Mouse (Mus musculus) ES-E14 (cell line): ENCODE data around the gene Pip4k2b. TPM values are rescaled to one million over a fixed set of nuclear protein-coding genes. Genes with fewer than 3 reads are reported as not detected.

ENCODE experiments used
- DNase-seq: peaks from one replicate; pipeline ENCODE4 v3.0.0-alpha.2; 2013; ENCODE audit warnings: low read depth, low spot score
- H3K27ac ChIP-seq: 2 replicates; pipeline ENCODE4 v1.5.1; 2012; ENCODE audit warnings: low read depth, mild to moderate bottlenecking, low read length, moderate library complexity, mixed read lengths; ENCODE audit not compliant: poor library complexity, insufficient read depth, severe bottlenecking
- H3K36me3 ChIP-seq: 2 replicates; pipeline ENCODE4 v1.6.1; 2012; ENCODE audit warnings: mild to moderate bottlenecking, low read length, moderate library complexity, mixed read lengths; ENCODE audit not compliant: control insufficient read depth, poor library complexity, insufficient read depth, severe bottlenecking
- H3K4me1 ChIP-seq, 2 experiments: fragments of 150-350 bp in 1 of 2; sonication (generic) in 1 of 2; 2 replicates each; pipeline ENCODE4 v1.6.1; 2012; ENCODE audit warnings: low read length in 2 of 2, mild to moderate bottlenecking in 1 of 2, mixed read lengths in 1 of 2; ENCODE audit not compliant: control insufficient read depth in 2 of 2, insufficient read depth in 2 of 2, poor library complexity in 1 of 2
- H3K4me3 ChIP-seq, 2 experiments: fragments of 150-350 bp in 1 of 2; sonication (generic) in 1 of 2; 2 replicates each; pipeline ENCODE4 v1.5.1; 2012; ENCODE audit warnings: low read length in 2 of 2, low read depth in 1 of 2, mild to moderate bottlenecking in 1 of 2, mixed read lengths in 1 of 2; ENCODE audit not compliant: insufficient read depth in 1 of 2, poor library complexity in 1 of 2, severe bottlenecking in 1 of 2
- H3K9ac ChIP-seq: 2 replicates; pipeline ENCODE4 v1.6.1; 2012; ENCODE audit warnings: low read depth, mild to moderate bottlenecking, low read length, mixed read lengths; ENCODE audit not compliant: poor library complexity, insufficient read depth, severe bottlenecking
- H3K9me3 ChIP-seq: fragments of 150-350 bp; sonication (generic); 2 replicates; pipeline ENCODE4 v1.6.1; 2012; ENCODE audit warnings: low read depth, mild to moderate bottlenecking, low read length; ENCODE audit not compliant: control insufficient read depth, insufficient read depth
- CHD2 ChIP-seq: IDR thresholded peaks from 2 replicates; pipeline ENCODE4 v1.6.1; 2014; ENCODE audit warnings: mild to moderate bottlenecking, low read depth, low read length, inconsistent platforms
- HCFC1 ChIP-seq: IDR thresholded peaks from 2 replicates; pipeline ENCODE4 v1.6.1; 2012; ENCODE audit warnings: low read length, inconsistent platforms, borderline replicate concordance; ENCODE audit not compliant: insufficient read depth
- MAFK ChIP-seq: IDR thresholded peaks from 2 replicates; pipeline ENCODE4 v1.6.1; 2014; ENCODE audit warnings: mild to moderate bottlenecking, low read depth, low read length, inconsistent platforms; ENCODE audit not compliant: insufficient read depth
- ZC3H11A ChIP-seq: IDR thresholded peaks from 2 replicates; pipeline ENCODE4 v1.6.1; 2012; ENCODE audit warnings: low read depth, mild to moderate bottlenecking, inconsistent platforms, low read length, borderline replicate concordance
- ZNF384 ChIP-seq: IDR thresholded peaks from 2 replicates; pipeline ENCODE4 v1.6.1; 2012; ENCODE audit warnings: low read depth, low read length, inconsistent platforms
- in situ Hi-C, 2 experiments: fragments of 600-800 bp; cut with MboI; formaldehyde crosslinking; loops; one replicate each; pipeline ENCODE4 v1.15.1; 2025; ENCODE audit warnings: low sequenced_read_pairs in 2 of 2, inconsistent platforms in 1 of 2; ENCODE audit not compliant: unreplicated experiment in 2 of 2
- total RNA-seq: library from RNA; depleted of rRNA; stranded (reverse); fragments of 300-350 nt; gene quantifications from 2 replicates; pipeline ENCODE4 v1.2.3, GENCODE M21; 2012

Gene Pip4k2b
- total RNA-seq, 1 experiment, result 31.3 TPM

GRCm38 (mm10) chr11:97742591-97742990 is 1.9 kb downstream of the Pip4k2b start:
- no peaks in the 10 kb centered on the region for H3K9me3 ChIP-seq
- in situ Hi-C loops, result no loop called here
- no peak overlapping the region for H3K27ac ChIP-seq
- H3K4me1 ChIP-seq, result peaks cover 0 to 27% of the 10 kb centered on the region in 2 experiments; a peak in 2 of 4 replicates
- peak overlapping the region; percentile 34; the same call in 1 of the 2 replicates for H3K9ac ChIP-seq
- DNase-seq, result no peak
- peaks cover 3% of the 10 kb centered on the region; the same call in 1 of the 2 replicates for H3K36me3 ChIP-seq
- TF ChIP-seq ZNF384, result no peak
- no peak for TF ChIP-seq HCFC1
- no peak for TF ChIP-seq ZC3H11A
- TF ChIP-seq CHD2, result no peak
- no peak for TF ChIP-seq MAFK
- no peak overlapping the region; a peak in 1 of 4 replicates for H3K4me3 ChIP-seq

GRCm38 (mm10) chr11:97742157-97742556 is 2.3 kb downstream of the Pip4k2b start:
- peaks cover 0 to 27% of the 10 kb centered on the region in 2 experiments; a peak in 2 of 4 replicates for H3K4me1 ChIP-seq
- no peak for DNase-seq
- no peaks in the 10 kb centered on the region for H3K9me3 ChIP-seq
- no peak overlapping the region for H3K27ac ChIP-seq
- peaks cover 3% of the 10 kb centered on the region; the same call in 1 of the 2 replicates for H3K36me3 ChIP-seq
- no peak overlapping the region for H3K9ac ChIP-seq
- no peak overlapping the region for H3K4me3 ChIP-seq
- no peak for TF ChIP-seq ZC3H11A
- in situ Hi-C loops, result no loop called here

- in situ Hi-C loops, result no loop called here
- H3K27ac ChIP-seq, result 0 out of 2 replicates have a peak overlapping the region, but pooled peaks have one; percentile 8
- peak overlapping the region; percentile 45; the same call in 1 of the 2 replicates for H3K9ac ChIP-seq
- no peak for DNase-seq
- no peaks in the 10 kb centered on the region for H3K9me3 ChIP-seq
- no peaks in the 10 kb centered on the region for H3K36me3 ChIP-seq
- TF ChIP-seq ZC3H11A, result no peak
- no peak for TF ChIP-seq ZNF384
- no peak for TF ChIP-seq HCFC1
- TF ChIP-seq CHD2, result no peak
- TF ChIP-seq MAFK, result no peak
- H3K4me1 ChIP-seq, result peaks cover 0 to 27% of the 10 kb centered on the region in 2 experiments; a peak in 2 of 4 replicates
- no peak overlapping the region; a peak in 1 of 4 replicates for H3K4me3 ChIP-seq
These were observed 4.3 kb downstream of the Pip4k2b start for GRCm38 (mm10) chr11:97740190-97740589.

GRCm38 (mm10) chr11:97739155-97739554 is 5.3 kb downstream of the Pip4k2b start:
- H3K9ac ChIP-seq, result no peak overlapping the region
- no peaks in the 10 kb centered on the region for H3K9me3 ChIP-seq
- peaks cover 0 to 27% of the 10 kb centered on the region in 2 experiments; a peak in 2 of 4 replicates for H3K4me1 ChIP-seq
- TF ChIP-seq CHD2, result no peak
- peak; percentile 65 for DNase-seq
- no peak overlapping the region for H3K4me3 ChIP-seq
- no peaks in the 10 kb centered on the region for H3K36me3 ChIP-seq
- in situ Hi-C loops, result no loop called here
- no peak overlapping the region for H3K27ac ChIP-seq

GRCm38 (mm10) chr11:97738703-97739102 is 5.8 kb downstream of the Pip4k2b start:
- Histone ChIP-seq H3K4me1 (peaks cover 0 to 25% of the 10 kb centered on the region in 2 experiments; a peak in 2 of 4 replicates), H3K36me3 (no peaks in the 10 kb centered on the region), H3K27ac (no peak overlapping the region), H3K4me3 (no peak overlapping the region), H3K9me3 (no peaks in the 10 kb centered on the region), H3K9ac (no peak overlapping the region)
- DNase-seq, result peak; percentile 47
- no peak for TF ChIP-seq MAFK
- no peak; the same call in 1 of the 2 replicates for TF ChIP-seq ZC3H11A
- no peak for TF ChIP-seq HCFC1
- no peak for TF ChIP-seq ZNF384
- no peak for TF ChIP-seq CHD2
- in situ Hi-C loops, result no loop called here
